Mouse (Mus musculus): ENCODE measurements around the gene Pde4d.

DNA sequence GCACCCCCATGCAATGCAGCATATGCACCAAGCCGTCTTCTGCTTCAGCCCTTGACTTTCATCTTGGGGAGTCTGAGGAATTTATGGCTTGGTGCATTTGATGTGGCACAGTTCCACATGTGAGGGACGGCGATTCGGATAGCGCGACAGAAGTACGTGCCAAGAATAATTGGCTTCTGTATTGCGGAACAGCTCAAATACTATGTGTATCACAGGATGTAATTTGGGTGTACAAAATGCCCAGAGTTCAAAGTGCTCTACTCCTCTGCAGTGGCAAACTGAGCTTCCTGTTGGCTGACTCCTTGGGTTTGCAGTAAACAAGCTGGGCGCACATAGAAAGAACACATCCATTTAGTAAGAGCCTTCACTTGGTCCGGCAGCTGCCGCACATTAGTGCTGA is 1387.7 kb downstream of the Pde4d start:
- no peak for TF ChIP-seq POLR2A (IDR thresholded peaks at IDR 0.05; ENCODE audit: insufficient read depth, low read depth, low read length)
- TF ChIP-seq CTCF (IDR thresholded peaks at IDR 0.05; ENCODE audit: insufficient read depth, low read depth, low read length): no peak
